Mouse (Mus musculus) neural tube, embryonic 10.5 days (tissue): ENCODE results near the gene Rspo1.
"Not testable (repeated sequence)": the region's sequence is repeated elsewhere in the genome, so short reads cannot be mapped to it uniquely, and the experiment has no call there.

Source experiments
- DNase-seq: peaks from one replicate; pipeline ENCODE4 v3.0.0-alpha.2; 2017; ENCODE audit warnings: low spot score; ENCODE audit errors: extremely low spot score

The Rspo1 gene

GRCm38 (mm10) chr4:124985671-124986602 lies at the start of gene Rspo1:
Gene Rspo1 (plus strand): TSS chr4:124986430.
- peak; percentile 46 for DNase-seq

DNA sequence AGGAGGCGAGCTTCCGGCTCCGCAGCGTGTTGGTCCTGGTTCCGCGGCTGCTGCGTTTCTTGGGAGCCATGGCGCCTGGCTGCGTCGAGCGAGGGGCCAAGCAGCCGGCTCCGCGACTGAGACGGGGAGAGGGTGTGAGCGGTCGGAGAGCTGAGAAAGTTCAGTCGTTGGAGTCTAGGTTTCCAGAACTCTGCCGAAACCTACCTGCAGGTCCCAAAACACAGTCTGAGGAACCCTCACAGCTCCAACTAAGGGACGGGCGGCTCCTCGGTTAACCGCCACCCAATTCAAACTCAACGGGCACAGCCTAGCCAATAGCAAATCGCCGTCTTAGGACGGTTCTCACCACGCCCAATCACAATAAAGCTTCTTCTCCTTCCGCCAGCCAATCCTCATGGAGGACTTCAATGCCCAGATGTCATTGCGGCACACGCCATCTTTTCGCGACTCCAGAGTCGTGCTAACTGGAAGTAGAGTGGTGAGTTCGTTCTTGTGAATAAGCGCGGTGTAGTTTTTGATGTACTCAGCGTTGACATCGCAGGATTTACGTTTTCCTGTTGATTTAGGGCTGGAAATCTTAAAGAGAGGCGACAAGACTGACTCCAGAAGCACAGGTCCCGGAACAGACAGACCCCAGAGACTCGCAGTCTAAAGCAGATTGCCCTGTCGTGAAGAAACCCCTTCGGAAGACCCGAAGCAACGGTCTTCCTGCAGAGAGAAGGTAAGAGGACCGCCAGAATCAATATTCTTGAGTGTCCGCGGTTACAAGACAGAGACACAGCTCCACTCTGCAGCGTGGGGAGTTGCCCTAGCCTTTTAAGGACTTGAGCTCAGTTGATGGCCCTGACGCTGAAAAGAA lies 49.4 kb upstream of the Rspo1 start, which contains the start of gene 9930104L06Rik:
TSS of gene 9930104L06Rik (plus strand) at position 436 of the 859 bp plus-strand sequence.
- peak; percentile 91 for DNase-seq

- DNase-seq, result not testable (repeated sequence)
These were observed 47.0 kb upstream of the Rspo1 start, which contains the start of gene Cdca8 for GRCm38 (mm10) chr4:124939211-124939610. Gene Cdca8 (minus strand): TSS chr4:124939311.

- peak; percentile 92 for DNase-seq
These were observed 43.2 kb upstream of the Rspo1 start for GRCm38 (mm10) chr4:124943022-124943421.

GRCm38 (mm10) chr4:124943781-124944180 lies 42.4 kb upstream of the Rspo1 start:
- no peak for DNase-seq

DNA sequence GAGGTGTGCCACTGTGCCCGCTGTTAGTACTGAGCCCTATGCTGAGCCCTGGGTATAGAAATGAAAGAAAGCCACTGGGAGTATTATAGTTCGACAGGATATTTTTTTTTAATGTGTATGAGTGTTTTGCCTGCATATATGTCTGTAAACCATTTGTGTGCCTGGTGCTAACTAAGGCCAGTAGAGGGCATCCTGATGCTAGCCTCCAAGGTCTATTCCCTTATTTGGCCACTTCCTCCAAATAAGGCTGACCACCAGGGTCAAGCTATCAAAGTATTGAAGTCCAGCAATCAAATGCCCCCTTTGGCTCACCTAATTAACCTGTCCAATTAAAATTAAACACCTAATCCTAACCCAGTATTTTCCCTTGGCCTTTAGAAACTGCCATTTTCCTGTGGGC lies 41.3 kb upstream of the Rspo1 start:
- no peak for DNase-seq

DNA sequence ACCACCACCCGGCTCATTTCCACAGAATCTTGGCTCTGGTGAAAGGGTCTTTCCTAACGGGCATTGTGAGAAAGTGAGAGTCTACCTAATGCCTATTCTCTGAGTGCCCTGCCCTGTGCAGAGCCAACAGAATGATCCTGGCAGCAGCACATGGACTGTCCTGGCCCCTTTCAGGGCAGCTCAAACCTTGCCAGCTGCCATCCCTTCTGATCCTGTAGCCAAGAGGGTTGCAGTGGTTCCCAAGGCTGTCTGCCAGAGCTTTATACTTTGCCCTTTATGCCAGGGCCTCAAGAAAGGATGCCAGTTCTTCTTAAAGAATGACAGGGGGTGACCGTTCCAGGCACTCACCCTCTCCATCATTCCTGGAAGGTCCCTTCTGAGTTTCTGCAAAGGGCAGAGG lies 36.7 kb upstream of the Rspo1 start:
- no peak for DNase-seq

GRCm38 (mm10) chr4:124950181-124951035 lies 35.8 kb upstream of the Rspo1 start:
- no peak for DNase-seq

DNA sequence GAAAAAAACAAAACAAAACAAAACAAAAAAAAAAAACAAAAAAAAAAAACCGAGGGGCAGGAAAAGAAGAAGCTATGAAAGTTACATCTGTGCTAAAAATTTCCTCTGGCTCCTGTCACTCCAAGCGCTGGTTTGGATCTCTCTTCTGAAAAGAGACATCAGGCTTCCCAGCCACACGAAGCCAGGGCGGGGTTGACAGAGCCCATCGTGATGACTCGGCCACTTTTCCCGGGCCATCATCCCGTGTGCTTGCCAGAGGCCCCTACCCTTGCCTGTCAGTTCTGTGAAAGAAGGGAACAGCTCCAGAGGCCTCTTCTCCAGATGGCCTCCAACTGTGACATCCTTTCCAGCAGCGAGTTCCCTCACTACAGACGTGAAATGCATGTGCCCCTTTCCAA lies 35.2 kb upstream of the Rspo1 start:
- DNase-seq, result no peak

DNA sequence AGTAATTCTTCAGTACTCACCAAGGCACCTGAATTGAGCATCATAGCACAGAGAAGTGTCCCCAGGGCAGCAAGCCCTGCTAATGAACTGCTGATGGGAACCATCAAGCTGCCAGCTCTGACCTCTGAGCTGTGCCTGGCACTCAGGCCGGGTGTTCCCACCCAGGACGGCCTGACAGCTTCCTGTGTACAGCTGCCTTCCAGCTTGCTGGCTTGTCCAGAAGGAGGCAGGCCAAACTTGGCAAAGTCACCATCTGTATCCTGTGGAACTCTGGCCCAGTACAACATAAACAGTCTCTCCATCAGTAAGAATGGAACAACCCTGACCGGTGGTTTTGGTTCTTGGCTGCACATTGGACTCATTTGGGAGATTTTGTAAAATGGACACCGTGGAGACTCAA lies 32.7 kb upstream of the Rspo1 start:
- DNase-seq, result no peak

GRCm38 (mm10) chr4:124957284-124957683 lies 28.9 kb upstream of the Rspo1 start:
- no peak for DNase-seq

DNA sequence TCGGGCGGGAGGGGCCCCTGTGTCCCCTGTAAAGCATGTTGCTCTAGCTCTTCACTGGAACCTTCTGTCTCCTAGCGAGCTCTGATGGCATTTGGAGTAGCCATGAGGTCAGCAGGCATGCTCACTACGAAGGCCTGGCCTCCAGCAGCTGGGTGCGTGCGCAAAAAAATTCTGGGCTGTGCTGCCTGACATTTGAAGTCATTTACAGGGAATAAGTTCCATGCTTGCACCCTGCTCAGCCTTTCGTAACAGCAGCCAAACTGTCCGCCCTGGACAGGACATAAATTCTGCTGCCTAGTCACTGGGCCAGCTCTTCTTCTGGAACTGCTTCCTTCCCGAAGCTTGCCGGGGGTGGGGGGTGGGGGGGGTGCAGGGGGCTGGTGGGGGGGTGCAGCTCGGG lies 27.2 kb upstream of the Rspo1 start:
- DNase-seq, result no peak

GRCm38 (mm10) chr4:124960940-124961339 lies 25.3 kb upstream of the Rspo1 start:
- no peak for DNase-seq

- no peak for DNase-seq
These were observed 23.7 kb upstream of the Rspo1 start for GRCm38 (mm10) chr4:124962576-124962975.

- peak; percentile 56 for DNase-seq
These were observed 21.2 kb upstream of the Rspo1 start for GRCm38 (mm10) chr4:124964912-124965599.

GRCm38 (mm10) chr4:124968711-124969110 lies 17.5 kb upstream of the Rspo1 start:
- no peak for DNase-seq

DNA sequence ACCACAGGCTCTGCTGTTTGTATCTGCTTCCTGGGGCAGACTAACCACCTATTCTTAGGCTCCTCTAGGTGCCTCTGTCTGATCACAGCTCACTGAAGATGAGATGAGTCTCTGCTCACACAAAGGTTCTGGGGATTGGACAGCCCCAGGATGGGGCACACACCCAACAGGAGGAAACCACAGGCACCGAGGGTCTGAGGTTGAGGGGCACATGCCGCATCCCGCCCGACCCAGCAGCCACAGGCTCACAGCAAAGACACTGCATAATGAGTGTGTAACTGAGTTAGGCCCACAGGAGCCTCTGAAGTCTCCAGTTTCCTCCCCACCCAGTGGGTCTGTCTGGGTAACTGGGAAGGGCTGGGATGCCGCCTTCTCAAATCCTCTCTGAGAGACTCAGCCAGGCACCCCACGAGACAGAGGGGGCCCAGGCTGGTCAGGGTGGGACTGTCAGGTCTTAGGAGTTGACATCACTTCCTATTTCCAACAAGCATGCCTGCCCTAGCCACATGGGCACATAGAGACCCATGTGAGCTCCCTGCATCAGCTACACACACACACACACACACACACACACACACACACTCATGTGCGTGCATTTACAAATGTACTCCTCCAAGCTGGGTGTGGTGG lies 16.9 kb upstream of the Rspo1 start:
- no peak for DNase-seq

GRCm38 (mm10) chr4:124970194-124970593 lies 16.0 kb upstream of the Rspo1 start:
- DNase-seq, result no peak

DNA sequence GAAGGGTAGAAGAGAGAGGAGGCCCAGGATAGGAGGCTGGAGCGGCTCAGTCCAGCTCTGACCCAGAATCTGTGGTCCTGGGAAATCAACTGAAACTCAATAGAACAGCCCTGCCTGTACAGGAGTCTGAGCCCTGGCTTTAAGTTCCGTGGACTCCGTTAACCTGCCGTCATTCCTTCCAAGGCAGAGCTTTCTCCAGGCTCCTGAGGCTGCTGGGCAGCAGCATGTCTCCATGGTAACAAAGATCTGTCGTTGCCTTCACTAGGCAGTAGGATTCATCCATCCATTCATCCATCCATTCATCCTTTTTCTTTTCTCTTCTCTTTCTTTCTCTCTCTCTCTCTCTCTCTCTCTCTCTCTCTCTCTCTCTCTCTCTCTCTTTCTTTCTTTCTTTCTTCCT lies 15.6 kb upstream of the Rspo1 start:
- no peak for DNase-seq

- no peak for DNase-seq
These were observed 15.1 kb upstream of the Rspo1 start for GRCm38 (mm10) chr4:124971094-124971493.
